In the genomic region with DNA sequence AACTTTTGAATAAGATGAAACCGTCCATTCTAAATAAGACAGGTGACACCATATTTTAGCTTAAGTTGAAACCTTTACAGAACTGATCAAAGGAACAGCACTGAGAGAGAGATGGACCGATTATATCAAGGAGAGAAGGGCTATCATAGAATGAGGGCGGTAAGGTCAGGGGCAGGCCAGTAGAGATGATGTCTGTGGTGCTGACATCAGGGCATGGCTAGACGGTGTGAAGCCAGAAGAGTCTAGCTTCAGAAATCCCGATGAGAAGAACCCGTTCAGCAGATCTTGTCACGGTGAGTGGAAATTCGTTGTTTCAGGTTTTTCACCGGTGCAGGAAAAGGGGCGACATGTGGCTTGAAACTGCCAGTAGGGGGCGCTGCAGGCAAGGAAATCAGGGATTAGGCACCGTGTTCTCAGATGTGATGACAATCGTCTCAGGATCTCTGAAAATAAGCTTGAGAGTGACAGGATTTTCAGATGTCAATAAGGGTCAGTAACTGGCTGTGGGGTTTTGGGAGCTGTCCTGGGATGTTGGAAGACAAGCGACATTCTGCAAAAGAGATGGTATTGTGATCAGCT, we compare ENCODE assay signal across 9 mouse cellular contexts. TPM values are rescaled to one million over a fixed set of nuclear protein-coding genes. Genes with fewer than 3 reads are reported as not detected.
DNase-seq lines count a peak whose midpoint lies in the region; ATAC-seq lines count a peak whose summit lies in the region.
"Had no signal": no experiment of that assay in that cellular context is flagged by ENCODE, and none has a peak within 500 bp of the region (broad histone marks: within the 10 kb centered on the region; RNA-seq: fewer than 3 reads in every experiment).

No protein-coding gene starts in this region.

- ATAC-seq in hindbrain, embryonic 13.5 days (ENCODE audit: low FRiP score), result peak; percentile 74; the same call in 1 of the 2 replicates
- peak; percentile 84 for ATAC-seq in midbrain, embryonic 11.5 days (ENCODE audit: low FRiP score)
- peak; percentile 44; the same call in 1 of the 2 replicates for ATAC-seq in stomach, embryonic 16.5 days (ENCODE audit: insufficient read depth, low FRiP score)

- DNase-seq in Muller cell, postnatal 12 days (ENCODE audit: inconsistent ontology term), result peak; percentile 37
- peak; percentile 67 to 77 for DNase-seq in adrenal gland, postnatal 36 days
- peak; percentile 79 for DNase-seq in embryonic facial prominence, embryonic 10.5 days (ENCODE audit: low spot score)
- peak; percentile 82 to 89 for DNase-seq in left cerebral cortex, adult 18-20 months (ENCODE audit: low spot score in 2 of 2)
- DNase-seq in midbrain, embryonic 11.5 days (ENCODE audit: low spot score, missing footprints), result peak; percentile 97

- no peak overlapping the region for H3K27ac ChIP-seq in embryonic facial prominence, embryonic 10.5 days (replicated peaks)
- H3K27ac ChIP-seq in hindbrain, embryonic 13.5 days, result no peak overlapping the region
- H3K27ac ChIP-seq in midbrain, embryonic 11.5 days (ENCODE audit: low read depth, low read length), result no peak overlapping the region
- no peak overlapping the region for H3K27ac ChIP-seq in stomach, embryonic 16.5 days (ENCODE audit: low read length)
- H3K27ac ChIP-seq: heart, embryonic 13.5 days had no signal

- no peaks in the 10 kb centered on the region for H3K36me3 ChIP-seq in embryonic facial prominence, embryonic 10.5 days (replicated peaks)
- H3K36me3 ChIP-seq in hindbrain, embryonic 13.5 days, result no peaks in the 10 kb centered on the region
- H3K36me3 ChIP-seq in midbrain, embryonic 11.5 days (ENCODE audit: control insufficient read depth, insufficient read depth, low read length), result no peaks in the 10 kb centered on the region
- H3K36me3 ChIP-seq in stomach, embryonic 16.5 days (ENCODE audit: control insufficient read depth, insufficient read depth, low read length), result no peaks in the 10 kb centered on the region
- H3K36me3 ChIP-seq: heart, embryonic 13.5 days had no signal

- WGBS in embryonic facial prominence, embryonic 10.5 days, result 28% methylated on average over 14 of the region's 14 CpGs
- 24% methylated on average over 14 of the region's 14 CpGs for WGBS in hindbrain, embryonic 13.5 days
- WGBS in midbrain, embryonic 11.5 days, result 24% methylated on average over 14 of the region's 14 CpGs
- WGBS in stomach, embryonic 16.5 days, result 28% methylated on average over 14 of the region's 14 CpGs

- no peak overlapping the region for H3K4me2 ChIP-seq in hindbrain, embryonic 13.5 days
- no peak overlapping the region for H3K4me2 ChIP-seq in midbrain, embryonic 11.5 days
- no peak overlapping the region for H3K4me2 ChIP-seq in stomach, embryonic 16.5 days (ENCODE audit: low read depth, low read length)
- H3K4me2 ChIP-seq: heart, embryonic 13.5 days had no signal

- no peaks in the 10 kb centered on the region for H3K4me1 ChIP-seq in embryonic facial prominence, embryonic 10.5 days
- H3K4me1 ChIP-seq in hindbrain, embryonic 13.5 days (replicated peaks), result no peaks in the 10 kb centered on the region
- no peaks in the 10 kb centered on the region for H3K4me1 ChIP-seq in midbrain, embryonic 11.5 days (ENCODE audit: control insufficient read depth, insufficient read depth, low read length)
- no peaks in the 10 kb centered on the region for H3K4me1 ChIP-seq in stomach, embryonic 16.5 days (ENCODE audit: control insufficient read depth, insufficient read depth, low read length)
- H3K4me1 ChIP-seq: heart, embryonic 13.5 days had no signal

- H3K4me3 ChIP-seq in embryonic facial prominence, embryonic 10.5 days, result no peak overlapping the region
- H3K4me3 ChIP-seq in hindbrain, embryonic 13.5 days, result no peak overlapping the region
- no peak overlapping the region for H3K4me3 ChIP-seq in midbrain, embryonic 11.5 days (ENCODE audit: low read depth, low read length)
- no peak overlapping the region for H3K4me3 ChIP-seq in stomach, embryonic 16.5 days (replicated peaks; ENCODE audit: low read length)
- H3K4me3 ChIP-seq: heart, embryonic 13.5 days had no signal

- H3K27me3 ChIP-seq in embryonic facial prominence, embryonic 10.5 days (replicated peaks; ENCODE audit: low read depth, poor library complexity, severe bottlenecking), result no peaks in the 10 kb centered on the region
- H3K27me3 ChIP-seq in hindbrain, embryonic 13.5 days, result no peaks in the 10 kb centered on the region
- H3K27me3 ChIP-seq in midbrain, embryonic 11.5 days (ENCODE audit: control insufficient read depth, insufficient read depth, low read length), result no peaks in the 10 kb centered on the region
- H3K27me3 ChIP-seq in stomach, embryonic 16.5 days (ENCODE audit: control insufficient read depth, insufficient read depth, low read length), result no peaks in the 10 kb centered on the region
- H3K27me3 ChIP-seq: heart, embryonic 13.5 days had no signal

- no peaks in the 10 kb centered on the region for H3K9me3 ChIP-seq in embryonic facial prominence, embryonic 10.5 days
- H3K9me3 ChIP-seq in hindbrain, embryonic 13.5 days, result no peaks in the 10 kb centered on the region; the same call in 1 of the 2 replicates
- no peaks in the 10 kb centered on the region for H3K9me3 ChIP-seq in midbrain, embryonic 11.5 days (ENCODE audit: control insufficient read depth, low read length)
- H3K9me3 ChIP-seq in stomach, embryonic 16.5 days (replicated peaks; ENCODE audit: control insufficient read depth, low read length), result no peaks in the 10 kb centered on the region

- no peak overlapping the region for H3K9ac ChIP-seq in hindbrain, embryonic 13.5 days
- H3K9ac ChIP-seq in midbrain, embryonic 11.5 days (ENCODE audit: low read length), result no peak overlapping the region
- no peak overlapping the region for H3K9ac ChIP-seq in stomach, embryonic 16.5 days (ENCODE audit: low read length)
- H3K9ac ChIP-seq: heart, embryonic 13.5 days had no signal

RNA-seq across cellular contexts. Expression of gene 4931417E11Rik, which starts 48.4 kb away (rescaled TPM):
- not detected for total RNA-seq in adrenal gland, postnatal 36 days (2021)
- polyA plus RNA-seq in embryonic facial prominence, embryonic 10.5 days (2016; fragmentation: Nextera tagmentation; extraction: Ambion mirVana), result not detected in 2 replicates
- polyA plus RNA-seq in hindbrain, embryonic 13.5 days (2015; fragmentation: Nextera tagmentation; extraction: Ambion mirVana), result not detected in 2 replicates
- not detected for total RNA-seq in left cerebral cortex, adult 18-20 months (2021)
- not detected in 2 replicates for polyA plus RNA-seq in midbrain, embryonic 11.5 days (2014; fragmentation: Nextera tagmentation; extraction: Ambion mirVana)
- not detected in 2 replicates for polyA plus RNA-seq in stomach, embryonic 16.5 days (2015; fragmentation: Nextera tagmentation; extraction: Ambion mirVana)
- polyA plus RNA-seq: heart, embryonic 13.5 days; stomach, embryonic 14.5 days had no signal

Comparison
In these comparisons a context has a peak if more than half of its experiments do, and no peak if none do; other contexts are left out.
1. DNase-seq: peak in every context shown above with its lines; median percentile 97 in midbrain, embryonic 11.5 days; 86 in left cerebral cortex, adult 18-20 months; 79 in embryonic facial prominence, embryonic 10.5 days; 72 in adrenal gland, postnatal 36 days; 37 in Muller cell, postnatal 12 days.